Mouse (Mus musculus) stomach, postnatal 0 days (tissue): ENCODE results near the gene Smyd2. TPM values are rescaled to one million over a fixed set of nuclear protein-coding genes. Genes with fewer than 3 reads are reported as not detected.

Experiments
- ATAC-seq: fragments of 200-750 bp; cut with Nextera tagmentation; 2 replicates; pipeline ENCODE4 v1.8.0; 2017; ENCODE audit not compliant: low FRiP score, low TSS enrichment
- DNase-seq: peaks from one replicate; pipeline ENCODE4 v3.0.0-alpha.2; 2016; ENCODE audit warnings: low spot score
- H3K27ac ChIP-seq: fragments of 300-500 bp; sonication (generic); replicated peaks from 2 replicates; pipeline ENCODE4 v1.5.1; 2014; ENCODE audit warnings: mild to moderate bottlenecking, control low read depth
- H3K27me3 ChIP-seq: fragments of 300-500 bp; sonication (generic); 2 replicates; pipeline ENCODE4 v1.6.1; 2014; ENCODE audit warnings: low read length; ENCODE audit not compliant: control insufficient read depth, insufficient read depth
- H3K36me3 ChIP-seq: fragments of 300-500 bp; sonication (generic); 2 replicates; pipeline ENCODE4 v1.6.1; 2014; ENCODE audit warnings: low read length, mixed read lengths; ENCODE audit not compliant: control insufficient read depth, insufficient read depth
- H3K4me1 ChIP-seq: fragments of 300-500 bp; sonication (generic); replicated peaks from 2 replicates; pipeline ENCODE4 v1.6.1; 2014; ENCODE audit warnings: antibody characterized with exemption; ENCODE audit not compliant: control insufficient read depth, insufficient read depth
- H3K4me2 ChIP-seq: fragments of 300-500 bp; sonication (generic); replicated peaks from 2 replicates; pipeline ENCODE4 v1.6.1; 2014; ENCODE audit warnings: low read depth, mild to moderate bottlenecking, control low read depth, moderate library complexity
- H3K4me3 ChIP-seq: fragments of 300-500 bp; sonication (generic); 2 replicates; pipeline ENCODE4 v1.5.1; 2014; ENCODE audit warnings: low read depth, low read length, control low read depth
- H3K9ac ChIP-seq: fragments of 300-500 bp; sonication (generic); 2 replicates; pipeline ENCODE4 v1.6.1; 2014; ENCODE audit warnings: mild to moderate bottlenecking, low read length, control low read depth, mixed read lengths
- H3K9me3 ChIP-seq: fragments of 300-500 bp; sonication (generic); 2 replicates; pipeline ENCODE4 v1.6.1; 2016; ENCODE audit warnings: low read length; ENCODE audit not compliant: control insufficient read depth
- CTCF ChIP-seq: IDR thresholded peaks from 2 replicates; pipeline ENCODE4 v1.5.1; 2016; ENCODE audit warnings: antibody characterized with exemption, low read depth, mild to moderate bottlenecking, moderate library complexity
- EP300 ChIP-seq: optimal IDR thresholded peaks from 2 replicates; pipeline ENCODE3; 2016; ENCODE audit warnings: antibody characterized with exemption
- WGBS: fragments of 180-500 bp; shearing (Covaris S2); extraction: QIAGEN DNeasy Blood & Tissue Kit; methylation state at CpG from one replicate; pipeline ENCODE4 v1.1.7; 2014; 5-methylcytosine and 5-hydroxymethylcytosine counted together
- polyA plus RNA-seq: library from polyadenylated mRNA; unstranded; fragments of >200 nt; fragmentation: Nextera tagmentation; extraction: Ambion mirVana; gene quantifications from 2 replicates; pipeline ENCODE4 v1.2.1, GENCODE M21; 2015

Smyd2 gene
- polyA plus RNA-seq, 1 experiment from 2014 or later, result 59.0 TPM

DNA sequence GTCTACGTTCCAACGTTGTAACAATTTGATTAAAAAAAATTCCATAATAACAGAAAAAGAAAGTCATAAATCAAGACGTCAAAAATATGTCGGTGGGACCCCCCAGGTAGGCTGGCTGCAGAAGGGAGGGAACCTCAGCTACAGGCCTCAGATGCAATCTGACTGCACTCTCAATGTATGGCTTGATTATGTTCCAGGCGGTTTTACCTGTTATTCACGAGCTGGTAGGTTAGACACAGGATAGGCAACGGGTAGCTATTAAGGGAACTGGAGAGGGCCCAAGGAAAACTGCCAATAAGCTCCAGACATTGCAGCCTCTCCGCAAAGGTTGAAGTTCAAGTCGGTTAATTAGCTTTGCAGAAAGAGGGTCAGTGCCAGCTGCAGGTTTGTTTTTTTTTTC, 558 bp upstream of the Smyd2 start:
- H3K27me3 ChIP-seq, result no peaks in the 10 kb centered on the region
- H3K9ac ChIP-seq, result peak overlapping the region; percentile 76; the same call in 1 of the 2 replicates
- TF ChIP-seq CTCF (no peak), EP300 (no peak)
- no peak for DNase-seq
- no peak for ATAC-seq
- 26% methylated on average over 9 of the region's 9 CpGs for WGBS
- H3K4me3 ChIP-seq, result peak overlapping the region; percentile 81
- no peaks in the 10 kb centered on the region; the same call in 1 of the 2 replicates for H3K4me1 ChIP-seq
- H3K27ac ChIP-seq, result no peak overlapping the region
- no peaks in the 10 kb centered on the region for H3K9me3 ChIP-seq
- peak overlapping the region; percentile 95 for H3K4me2 ChIP-seq
- H3K36me3 ChIP-seq, result no peaks in the 10 kb centered on the region

GRCm38 (mm10) chr1:189921568-189921817, 670 bp downstream of the Smyd2 start:
- peak overlapping the region; percentile 78; the same call in 1 of the 2 replicates for H3K27ac ChIP-seq
- H3K4me1 ChIP-seq, result no peaks in the 10 kb centered on the region; the same call in 1 of the 2 replicates
- peak overlapping the region; percentile 81 for H3K4me3 ChIP-seq
- DNase-seq (no peak), ATAC-seq (no peak)
- WGBS, result 2% methylated on average over 4 of the region's 4 CpGs
- no peak for TF ChIP-seq CTCF
- TF ChIP-seq EP300, result no peak
- H3K9ac ChIP-seq, result peak overlapping the region; percentile 76
- H3K27me3 ChIP-seq, result no peaks in the 10 kb centered on the region
- H3K36me3 ChIP-seq, result no peaks in the 10 kb centered on the region
- peak overlapping the region; percentile 95 for H3K4me2 ChIP-seq
- no peaks in the 10 kb centered on the region for H3K9me3 ChIP-seq

GRCm38 (mm10) chr1:189920701-189921567, 1.2 kb downstream of the Smyd2 start:
- Histone ChIP-seq H3K36me3 (no peaks in the 10 kb centered on the region), H3K9ac (peak overlapping the region; percentile 76), H3K4me2 (peak overlapping the region; percentile 95), H3K4me3 (peak overlapping the region; percentile 81), H3K27ac (no peak overlapping the region; the same call in 1 of the 2 replicates), H3K27me3 (no peaks in the 10 kb centered on the region), H3K4me1 (no peaks in the 10 kb centered on the region; the same call in 1 of the 2 replicates), H3K9me3 (no peaks in the 10 kb centered on the region)
- no peak for TF ChIP-seq EP300
- TF ChIP-seq CTCF, result no peak
- no peak for ATAC-seq
- no peak for DNase-seq
- 43% methylated on average over 28 of the region's 28 CpGs for WGBS

DNA sequence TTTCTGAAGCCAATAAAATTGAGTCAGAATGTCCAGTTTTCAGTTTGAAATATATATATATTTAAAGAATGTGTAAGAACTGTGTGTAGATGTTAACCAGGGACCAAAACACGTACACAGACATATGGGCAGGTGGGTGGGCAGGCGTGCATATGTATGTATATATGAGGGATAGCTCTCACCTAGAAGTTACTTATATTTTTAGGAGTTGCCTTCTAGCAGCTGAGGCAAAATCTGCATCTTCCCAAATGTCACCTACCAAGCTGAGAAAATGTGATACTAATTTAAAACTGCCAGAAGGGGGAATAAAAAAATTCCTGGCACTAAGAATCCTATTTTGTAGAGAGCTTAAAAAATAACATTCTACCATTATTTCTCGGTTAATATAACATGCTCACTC, 2.4 kb downstream of the Smyd2 start:
- no peak overlapping the region for H3K27ac ChIP-seq
- no peak for DNase-seq
- no peaks in the 10 kb centered on the region for H3K9me3 ChIP-seq
- WGBS, result 90% methylated on average over 3 of the region's 3 CpGs
- H3K9ac ChIP-seq, result no peak overlapping the region
- ATAC-seq, result no peak
- H3K4me2 ChIP-seq, result no peak overlapping the region
- no peaks in the 10 kb centered on the region; the same call in 1 of the 2 replicates for H3K4me1 ChIP-seq
- H3K36me3 ChIP-seq, result no peaks in the 10 kb centered on the region
- no peaks in the 10 kb centered on the region for H3K27me3 ChIP-seq
- TF ChIP-seq EP300 (no peak), CTCF (no peak)
- no peak overlapping the region for H3K4me3 ChIP-seq

DNA sequence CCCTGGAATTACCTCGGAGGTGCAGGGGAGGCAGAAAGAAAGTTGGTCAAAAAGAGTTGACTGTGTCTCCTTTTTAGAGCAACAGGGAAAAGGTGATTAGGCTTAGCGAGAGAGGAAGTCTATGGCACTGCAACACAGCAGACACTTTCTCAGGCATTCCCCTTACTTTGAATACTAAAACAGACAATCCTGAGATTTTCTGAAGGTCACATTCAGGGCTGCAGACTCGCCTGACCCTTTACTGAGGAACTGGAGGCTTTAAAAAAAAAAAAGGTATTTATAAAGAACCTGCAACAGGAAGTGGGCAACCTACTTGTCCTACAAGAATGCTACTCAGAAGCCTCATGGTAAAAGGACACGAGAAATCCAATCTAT, 5.0 kb downstream of the Smyd2 start:
- 64% methylated on average over 4 of the region's 4 CpGs for WGBS

GRCm38 (mm10) chr1:189916422-189917125, 5.6 kb downstream of the Smyd2 start:
- H3K4me1 ChIP-seq, result no peaks in the 10 kb centered on the region; the same call in 1 of the 2 replicates
- H3K27me3 ChIP-seq, result no peaks in the 10 kb centered on the region
- H3K4me2 ChIP-seq, result no peak overlapping the region
- ATAC-seq, result no peak
- no peak overlapping the region for H3K9ac ChIP-seq
- 76% methylated on average over 10 of the region's 10 CpGs for WGBS
- no peak overlapping the region for H3K27ac ChIP-seq
- no peaks in the 10 kb centered on the region for H3K9me3 ChIP-seq
- no peak for DNase-seq
- no peak for TF ChIP-seq EP300
- no peak for TF ChIP-seq CTCF
- no peak overlapping the region for H3K4me3 ChIP-seq
- no peaks in the 10 kb centered on the region for H3K36me3 ChIP-seq

More for the DNA sequence above, 5.0 kb downstream of the Smyd2 start:
- Histone ChIP-seq H3K4me2 (no peak overlapping the region), H3K36me3 (no peaks in the 10 kb centered on the region), H3K4me3 (no peak overlapping the region), H3K9me3 (no peaks in the 10 kb centered on the region), H3K4me1 (no peaks in the 10 kb centered on the region; the same call in 1 of the 2 replicates), H3K27me3 (no peaks in the 10 kb centered on the region), H3K27ac (no peak overlapping the region), H3K9ac (no peak overlapping the region)
- no peak for DNase-seq
- no peak for ATAC-seq
- TF ChIP-seq EP300 (no peak), CTCF (no peak)
